Mouse (Mus musculus) retina, embryonic 14.5 days (tissue): ENCODE measurements around the gene Matk.
"Not testable (repeated sequence)": the region's sequence is repeated elsewhere in the genome, so short reads cannot be mapped to it uniquely, and the experiment has no call there.

Experiments
- DNase-seq: peaks from one replicate; pipeline ENCODE4 v3.0.0-alpha.2; 2015; ENCODE audit warnings: low spot score

Matk gene

DNA sequence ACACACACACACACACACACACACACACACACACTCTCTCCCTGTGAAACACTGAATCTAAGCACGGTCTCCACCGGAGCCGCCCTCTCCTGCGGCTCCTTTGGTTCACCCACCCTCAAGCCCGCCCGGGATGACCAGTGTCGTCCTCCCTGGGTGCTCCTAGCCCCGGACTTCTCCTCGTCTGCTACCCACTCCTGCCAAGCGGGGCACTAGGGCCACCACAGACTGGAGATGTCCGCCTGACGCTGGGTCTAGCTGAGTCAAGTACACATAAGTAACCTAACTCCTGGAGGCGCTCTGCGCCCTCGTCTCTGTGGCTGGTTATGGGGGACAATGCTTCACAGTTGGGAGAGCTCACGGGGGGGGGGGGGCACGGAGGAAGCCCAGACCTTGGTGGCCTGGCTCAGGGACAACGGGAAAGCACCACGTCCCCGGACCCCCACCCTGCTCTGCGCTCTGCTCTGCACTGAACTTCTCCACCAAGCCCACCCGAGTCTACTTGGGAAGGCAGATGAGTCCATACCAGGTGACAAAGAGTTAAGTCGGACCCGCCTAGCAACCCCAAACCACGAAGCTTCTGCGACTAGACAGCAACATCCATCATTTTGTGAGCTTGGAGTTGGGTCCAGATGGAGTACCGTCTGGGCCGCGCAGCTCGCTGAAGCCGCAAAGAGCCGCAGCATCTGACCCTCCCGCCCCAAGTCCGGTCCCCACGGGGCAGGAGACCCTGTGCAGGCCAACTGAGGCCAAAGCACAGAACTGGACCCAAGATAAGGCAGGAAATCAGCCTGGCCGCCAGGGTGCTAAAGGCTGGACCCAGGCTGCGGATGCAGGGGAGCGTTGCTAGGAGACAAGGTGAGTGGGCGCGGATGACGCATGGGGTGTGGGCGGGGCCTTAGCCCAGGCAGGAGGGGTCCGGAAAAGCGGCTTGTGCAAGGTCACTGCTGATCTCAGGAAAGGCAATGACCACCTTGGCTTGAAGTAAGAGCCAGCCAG, at the start of gene Matk:
Gene Matk (plus strand): TSS at position 512 of the 996 bp plus-strand sequence.
- peak; percentile 72 for DNase-seq

DNA sequence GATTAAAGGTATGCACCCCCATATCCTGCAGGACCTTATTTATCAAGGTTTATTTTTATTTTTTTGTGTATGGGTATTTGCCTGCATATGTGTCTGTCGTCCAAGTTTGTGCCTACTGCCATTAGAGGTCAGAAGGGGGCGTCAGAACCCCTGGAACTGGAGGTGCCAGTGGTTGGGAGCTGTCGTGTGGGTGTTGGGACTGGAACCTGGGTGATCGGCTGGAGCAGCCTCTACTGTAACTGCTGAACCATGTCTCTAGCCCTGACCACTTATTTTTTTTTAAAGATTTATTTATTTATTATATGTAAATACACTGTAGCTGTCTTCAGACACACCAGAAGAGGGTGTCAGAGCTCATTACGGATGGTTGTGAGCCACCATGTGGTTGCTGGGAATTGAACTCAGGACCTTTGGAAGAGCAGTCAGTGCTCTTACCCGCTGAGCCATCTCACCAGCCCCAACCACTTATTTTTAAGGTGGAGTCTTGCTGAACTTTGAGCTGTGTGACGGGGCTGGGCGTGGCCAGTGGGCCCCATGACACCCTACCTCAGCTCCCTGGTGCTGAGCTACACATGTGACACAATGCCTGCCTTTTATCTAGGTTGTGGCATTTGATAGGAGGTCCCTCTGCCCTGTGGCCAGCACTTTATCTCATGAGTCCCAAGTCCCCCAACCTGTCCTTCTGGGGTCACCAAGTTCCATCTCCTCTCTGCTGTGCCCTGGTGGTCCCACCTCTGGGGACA, 49.6 kb upstream of the Matk start:
- no peak for DNase-seq

- DNase-seq: no peak
Measured at GRCm38 (mm10) chr10:81204137-81204536, 48.6 kb upstream of the Matk start.

DNA sequence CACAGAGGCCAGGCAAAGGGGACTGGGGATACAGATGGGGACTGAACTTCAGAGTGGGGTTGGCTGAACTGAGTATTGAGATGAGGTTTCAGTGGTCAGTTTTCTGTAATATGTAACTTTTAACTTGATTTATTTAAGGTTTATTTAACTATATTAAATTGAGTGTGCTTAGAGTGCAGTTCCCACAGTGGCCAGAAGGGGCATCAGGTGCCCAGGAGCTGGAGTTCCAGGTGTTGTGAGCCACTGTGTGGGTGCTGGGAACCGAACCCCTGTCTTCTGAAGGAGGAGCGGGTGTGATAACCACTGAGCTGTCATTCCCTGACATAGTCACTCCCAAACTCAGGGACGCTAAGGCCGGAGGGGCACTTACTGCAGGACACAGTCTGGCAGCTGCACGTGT, 42.6 kb upstream of the Matk start:
- no peak for DNase-seq

DNA sequence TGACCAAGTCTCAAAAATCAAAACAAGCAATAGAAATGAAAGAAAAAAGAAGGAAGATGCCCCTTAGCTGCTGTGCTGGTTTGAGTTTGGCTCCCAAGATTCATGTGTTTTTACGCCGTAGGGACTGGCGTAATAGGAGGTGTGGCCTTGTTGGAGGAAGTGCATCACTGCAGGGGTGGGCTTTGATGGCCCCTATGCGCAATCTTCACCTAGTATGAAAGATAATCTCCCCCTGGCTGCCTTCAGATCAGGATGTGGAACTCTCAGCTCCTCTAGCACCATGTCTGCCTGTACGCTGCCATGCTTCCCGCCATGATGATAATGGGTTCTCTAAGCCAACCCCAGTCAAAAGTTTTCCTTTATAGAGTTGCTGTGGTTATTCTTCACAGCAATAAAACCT, 36.5 kb upstream of the Matk start:
- no peak for DNase-seq

GRCm38 (mm10) chr10:81216810-81217209, 35.9 kb upstream of the Matk start:
- no peak for DNase-seq

GRCm38 (mm10) chr10:81217267-81217666, 35.5 kb upstream of the Matk start:
- peak; percentile 55 for DNase-seq

DNA sequence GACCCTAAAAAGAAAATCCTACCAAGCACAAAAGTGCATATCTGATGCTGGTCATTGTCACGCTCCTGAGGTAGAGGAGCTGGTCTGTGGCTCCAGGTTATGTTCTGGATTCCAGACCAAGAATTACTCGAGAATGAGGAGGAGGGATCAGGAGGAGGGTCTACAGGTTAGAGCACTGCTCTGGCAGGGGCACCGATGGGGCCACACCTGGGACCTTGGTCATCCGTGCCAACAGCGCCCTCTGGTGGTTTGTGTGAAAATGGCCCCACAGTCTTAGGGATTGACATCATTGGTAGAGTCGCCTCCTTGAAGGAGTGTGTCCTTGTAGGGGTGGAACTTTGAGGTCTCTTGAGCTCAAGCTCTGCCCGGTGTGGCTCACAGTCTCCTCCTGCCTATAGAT, 34.8 kb upstream of the Matk start:
- DNase-seq: peak; percentile 69

- DNase-seq: no peak
Measured at GRCm38 (mm10) chr10:81221402-81222015, 31.2 kb upstream of the Matk start.

DNA sequence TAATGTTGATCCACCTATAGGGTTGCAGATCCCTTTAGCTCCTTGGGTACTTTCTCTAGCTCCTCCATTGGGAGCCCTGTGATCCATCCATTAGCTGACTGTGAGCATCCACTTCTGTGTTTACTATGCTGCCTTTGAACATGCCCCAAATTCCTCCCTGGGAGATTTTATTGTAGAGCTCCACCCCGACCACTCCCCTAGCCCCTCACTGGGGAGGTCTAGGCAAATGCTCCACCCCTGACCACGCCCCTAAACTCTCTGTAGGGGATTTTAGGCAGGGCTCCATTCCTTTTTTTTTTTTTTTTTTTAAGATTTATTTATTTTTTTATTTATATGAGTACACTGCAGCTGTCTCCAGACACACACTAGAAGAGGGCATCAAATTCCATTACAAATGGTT, 29.0 kb upstream of the Matk start:
- DNase-seq: not testable (repeated sequence)

DNA sequence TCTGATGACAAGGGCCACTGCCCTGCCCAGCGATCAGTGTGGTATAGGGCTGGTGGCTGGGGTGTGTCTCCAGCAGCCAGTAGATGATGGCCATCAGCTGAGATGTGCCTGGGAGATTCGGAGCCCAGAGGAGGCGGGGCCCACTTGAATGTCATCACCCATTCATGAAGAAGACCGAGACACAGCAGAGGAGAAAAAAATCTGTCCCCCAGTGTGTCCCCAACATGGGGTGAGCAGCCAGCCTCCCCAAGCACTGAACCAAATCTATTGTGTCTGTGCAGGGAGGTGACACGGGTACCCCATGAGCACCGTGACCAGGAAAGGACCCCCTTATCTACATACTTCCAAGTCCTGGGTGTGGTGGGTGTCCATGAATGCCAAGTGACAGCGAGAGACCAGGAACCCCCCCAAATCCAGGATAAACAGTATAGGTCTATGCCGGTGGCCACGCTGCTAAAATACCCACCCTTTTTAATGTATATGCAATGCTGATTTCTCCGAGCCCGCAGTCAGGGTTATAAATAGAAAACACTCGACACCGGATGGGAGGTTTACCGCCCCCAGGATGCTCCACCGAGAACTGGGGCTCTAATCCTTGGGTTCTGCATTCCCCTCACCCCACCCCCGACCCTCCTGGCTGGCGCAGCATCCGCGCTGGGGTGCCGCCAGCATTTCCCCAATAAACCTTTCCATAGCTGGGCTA, 22.8 kb upstream of the Matk start:
- DNase-seq: no peak

DNA sequence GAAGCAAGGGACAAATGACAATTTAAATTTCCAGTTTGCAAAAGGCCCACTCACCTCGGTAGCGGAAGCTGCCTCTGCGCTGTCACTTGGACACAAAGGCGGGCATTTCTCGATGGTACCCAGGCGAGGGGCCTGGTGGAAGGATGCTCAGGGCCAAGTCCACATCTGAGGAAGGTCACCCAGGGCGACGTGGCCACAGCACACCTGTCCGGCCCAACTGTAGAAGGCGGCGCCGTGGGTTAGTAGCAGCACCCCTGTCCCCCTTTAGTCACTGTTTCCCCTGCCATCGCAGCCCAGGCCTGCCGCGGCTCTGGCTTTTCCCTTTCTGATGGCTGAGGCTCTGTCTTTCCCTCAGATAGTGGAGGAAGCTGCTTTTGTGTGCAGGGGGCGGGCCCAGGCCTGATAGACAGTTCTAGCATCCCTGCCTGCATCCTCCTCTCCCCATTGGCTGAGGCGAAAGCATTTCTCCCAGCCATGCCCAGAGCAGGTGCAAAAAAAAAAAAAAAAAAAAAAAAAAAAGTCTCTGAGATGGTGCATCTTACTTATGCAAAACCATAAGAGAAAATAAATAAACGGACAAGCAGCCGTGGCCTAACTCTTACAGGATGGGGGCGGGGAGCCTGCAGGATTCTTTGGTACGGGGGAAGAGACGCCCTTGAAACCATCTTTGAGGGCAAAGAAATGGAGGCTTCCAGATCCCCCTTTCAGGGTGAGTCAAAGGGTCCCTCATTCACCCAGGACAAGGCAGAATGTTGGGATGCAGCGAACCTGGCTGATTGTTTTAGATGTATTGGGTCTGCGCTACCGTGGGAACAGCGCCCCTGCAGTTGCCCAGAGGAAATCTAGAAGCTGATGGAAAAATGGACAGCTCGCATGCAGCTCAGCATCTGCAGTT, 22.1 kb upstream of the Matk start, which contains the start of gene Atcay:
Gene Atcay (minus strand): TSS at position 396 of the 895 bp plus-strand sequence.
- DNase-seq: peak; percentile 75

- DNase-seq: no peak
Measured at GRCm38 (mm10) chr10:81231436-81231835, 21.3 kb upstream of the Matk start.

- peak; percentile 85 for DNase-seq
Measured at GRCm38 (mm10) chr10:81232580-81233225, 20.0 kb upstream of the Matk start, which contains the start of gene Zfr2. Gene Zfr2 (plus strand): TSS chr10:81233155.

GRCm38 (mm10) chr10:81233226-81233585, 19.5 kb upstream of the Matk start:
- DNase-seq: no peak

GRCm38 (mm10) chr10:81234206-81234605, 18.5 kb upstream of the Matk start:
- no peak for DNase-seq

- DNase-seq: no peak
Measured at GRCm38 (mm10) chr10:81236471-81237268, 16.1 kb upstream of the Matk start.

- no peak for DNase-seq
Measured at GRCm38 (mm10) chr10:81238618-81239017, 14.1 kb upstream of the Matk start.

- DNase-seq: peak; percentile 82
Measured at GRCm38 (mm10) chr10:81240876-81241275, 11.9 kb upstream of the Matk start.
